Mouse (Mus musculus) kidney, adult 11 months (tissue): ENCODE results near the gene Tacc2.

Experiments
- DNase-seq: peaks from one replicate; pipeline ENCODE4 v3.0.0; 2022

The Tacc2 gene

DNA sequence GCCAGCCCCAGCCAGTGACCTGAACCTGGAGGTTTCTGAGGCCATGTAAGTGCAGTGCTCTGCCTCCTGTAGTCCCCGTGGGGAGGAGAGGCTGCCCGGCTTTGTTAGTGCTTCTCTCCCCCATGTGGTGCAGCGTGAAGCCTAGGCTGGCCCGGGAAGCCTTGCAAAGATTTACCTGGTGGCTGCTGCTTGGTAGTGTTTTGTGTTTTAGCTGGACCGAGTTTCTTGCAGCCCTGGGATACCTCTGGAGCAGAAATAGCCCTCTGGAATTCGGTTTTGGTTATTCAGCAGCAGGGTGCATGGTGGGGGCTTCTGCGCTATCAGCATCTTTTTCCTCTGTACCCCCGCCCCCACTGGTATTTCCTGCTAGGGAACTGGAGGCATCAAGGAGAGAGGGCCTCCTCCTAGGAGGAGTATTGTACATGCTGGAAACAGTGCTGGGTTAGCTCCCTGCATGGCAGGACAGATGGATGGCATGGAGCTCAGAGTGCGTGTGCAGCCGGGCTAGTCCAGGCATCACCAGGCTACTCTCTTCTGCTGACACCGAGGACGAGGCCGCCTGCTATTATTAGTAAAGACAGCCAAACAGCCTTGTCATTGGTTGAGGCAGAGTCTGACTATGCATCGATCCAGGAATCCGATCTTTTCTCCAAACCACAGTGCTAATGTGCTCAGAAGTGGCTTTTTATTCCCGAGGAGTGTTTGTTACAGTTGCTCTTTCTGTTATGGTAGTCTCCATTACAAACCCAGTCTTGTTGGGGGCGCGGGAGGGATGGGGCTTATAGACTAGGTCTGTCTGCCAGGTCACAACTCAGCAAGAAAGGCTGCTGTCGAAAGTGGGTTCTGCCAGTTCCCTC lies 115.9 kb downstream of the Tacc2 start:
- DNase-seq: no peak

DNA sequence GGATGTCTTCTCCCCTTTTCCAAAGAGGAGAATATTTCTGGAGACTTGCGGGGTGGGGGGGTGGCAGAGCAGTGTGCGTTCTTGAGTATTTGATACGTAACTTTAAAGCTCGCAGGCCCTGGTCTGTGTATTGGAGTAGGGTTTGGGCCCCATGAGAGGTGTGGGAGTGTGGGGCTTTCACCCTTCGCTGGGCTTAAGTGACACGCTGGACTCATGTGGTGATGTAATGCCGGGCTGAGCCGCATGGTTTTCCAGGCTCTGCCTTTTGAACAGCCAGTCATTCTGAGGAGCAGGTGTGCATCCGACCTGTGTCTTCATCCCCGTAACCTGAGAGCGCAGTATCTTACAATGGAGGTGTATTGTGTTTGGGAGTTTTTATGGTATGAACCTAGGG lies 116.6 kb downstream of the Tacc2 start:
- DNase-seq: no peak

DNA sequence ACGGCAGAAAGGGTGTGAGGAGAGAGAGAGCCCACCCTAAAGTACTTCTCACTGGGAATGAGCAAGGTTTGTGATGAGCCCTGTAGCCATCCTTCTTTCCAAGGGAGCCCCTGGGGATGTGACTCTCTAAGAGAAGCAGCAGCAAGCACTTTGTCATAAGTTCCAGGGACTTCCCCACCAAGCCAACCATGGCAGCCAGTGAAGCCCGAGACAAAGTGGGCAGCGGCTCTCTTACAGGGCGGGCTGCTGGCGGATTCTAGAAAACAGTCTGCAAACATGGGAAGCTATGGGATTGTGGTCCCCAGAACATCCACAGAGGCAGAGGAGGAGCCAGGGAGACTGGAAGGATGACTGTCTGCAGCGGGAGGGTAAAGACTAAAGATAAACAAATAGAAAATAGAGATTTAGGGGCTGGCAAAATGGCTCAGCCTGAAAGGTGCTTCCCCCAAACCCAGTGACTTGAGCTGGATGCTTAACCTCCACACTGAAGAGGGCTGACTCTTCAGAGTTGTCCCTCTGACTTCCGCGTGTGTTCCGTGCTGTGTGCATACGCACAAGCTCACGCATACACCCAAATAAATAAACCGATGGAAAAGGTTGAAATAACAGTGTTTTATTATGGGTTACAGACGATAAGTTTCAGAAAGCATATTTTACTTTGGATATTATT lies 118.6 kb downstream of the Tacc2 start:
- DNase-seq: no peak

DNA sequence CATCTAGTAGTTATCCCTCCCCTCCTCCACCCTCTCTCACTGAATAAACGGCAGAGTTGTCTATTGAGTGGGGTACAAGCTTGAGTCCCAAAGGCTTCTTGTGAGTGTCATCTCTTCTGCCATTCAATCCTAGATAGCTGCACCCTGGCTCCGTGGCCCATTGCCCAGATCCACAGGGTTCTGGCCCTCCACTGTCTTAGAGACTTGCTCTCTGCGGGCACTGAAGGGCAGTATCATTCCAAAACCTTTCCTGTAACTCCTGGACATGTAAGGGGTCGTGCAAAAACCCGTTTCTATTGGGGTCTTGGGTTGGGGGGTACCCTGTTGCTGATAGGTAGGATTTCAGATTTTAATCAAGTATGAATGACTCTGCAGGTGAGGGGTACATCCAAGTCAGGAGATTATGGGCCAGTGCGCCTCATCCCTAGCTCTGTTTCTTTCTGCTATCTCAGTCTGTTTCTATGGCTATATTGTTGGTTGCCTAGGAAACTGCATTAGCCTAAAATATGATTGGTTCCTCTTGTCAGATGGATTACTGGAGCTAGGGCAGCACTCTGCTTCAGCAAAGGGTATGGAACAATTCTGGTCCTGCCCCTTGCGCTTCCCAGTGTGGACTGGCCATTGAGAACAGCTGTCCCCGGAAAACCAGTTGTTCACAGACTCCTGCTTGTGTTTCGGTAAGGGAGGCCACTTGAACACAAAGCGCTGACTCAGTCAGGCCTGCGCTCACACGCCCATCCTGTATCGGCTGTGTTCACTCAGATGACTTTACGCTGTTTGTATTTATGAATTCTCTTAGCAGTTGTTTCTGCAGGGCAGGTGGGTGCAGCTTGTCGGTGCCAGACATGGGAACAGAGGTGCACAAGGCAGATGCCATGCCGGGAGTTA lies 119.4 kb downstream of the Tacc2 start:
- DNase-seq: no peak

DNA sequence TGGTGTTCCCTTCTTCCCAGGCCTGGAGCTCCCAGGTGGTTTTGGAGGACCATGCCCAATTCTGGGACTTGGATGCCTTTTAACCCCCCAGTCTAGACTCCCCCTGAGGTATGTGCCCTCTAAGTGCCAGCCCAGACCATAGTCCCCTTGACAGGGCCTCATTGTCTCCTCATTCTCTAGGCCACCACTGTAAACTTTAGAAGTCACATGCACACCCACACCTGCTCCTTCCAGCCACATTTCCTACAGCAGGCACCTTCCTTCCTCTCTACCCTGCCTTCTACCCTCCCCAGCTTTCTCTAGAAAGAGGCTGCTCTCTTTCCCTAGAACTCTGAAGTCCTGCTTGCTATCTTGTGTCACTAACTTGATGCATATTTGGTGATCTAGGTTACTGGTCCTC lies 121.2 kb downstream of the Tacc2 start:
- DNase-seq: no peak

DNA sequence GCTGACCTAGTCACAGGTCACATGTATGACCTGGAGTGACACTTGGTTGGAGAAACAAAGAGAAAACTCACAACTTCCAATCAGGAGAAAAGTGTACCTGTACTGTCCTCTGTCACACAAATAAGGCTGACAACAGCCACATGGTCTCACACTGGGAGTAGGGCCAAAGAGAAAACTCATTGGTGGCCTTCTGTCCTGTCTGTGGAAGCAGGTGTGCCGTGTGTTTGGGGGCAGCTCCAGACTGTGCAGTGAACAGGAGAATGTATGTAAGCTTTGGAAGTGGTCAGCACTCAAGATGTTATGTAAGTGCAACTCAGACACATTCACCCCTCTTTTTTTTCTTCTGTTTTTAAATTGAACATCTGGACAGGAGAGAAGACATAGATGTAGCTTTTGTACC lies 124.1 kb downstream of the Tacc2 start:
- no peak for DNase-seq

DNA sequence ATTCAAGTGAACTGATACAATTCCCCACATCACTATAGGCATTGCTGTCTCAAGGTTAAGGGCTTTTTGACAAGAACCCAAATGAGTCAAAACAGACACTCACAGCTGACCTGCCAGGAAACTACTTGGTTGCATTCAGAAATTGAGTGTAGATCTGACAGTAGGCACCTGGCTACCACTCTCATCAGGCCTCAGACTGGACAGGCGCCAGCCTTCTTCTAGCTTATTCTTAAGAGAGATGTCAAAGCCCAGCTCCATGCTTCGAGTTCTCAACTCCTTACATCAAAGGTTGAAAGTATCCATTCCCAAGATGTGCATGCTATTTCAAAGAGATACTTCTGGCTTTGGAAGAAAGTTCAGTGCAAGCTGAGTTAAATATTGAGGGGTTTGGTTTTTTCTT lies 128.0 kb downstream of the Tacc2 start:
- DNase-seq: no peak

DNA sequence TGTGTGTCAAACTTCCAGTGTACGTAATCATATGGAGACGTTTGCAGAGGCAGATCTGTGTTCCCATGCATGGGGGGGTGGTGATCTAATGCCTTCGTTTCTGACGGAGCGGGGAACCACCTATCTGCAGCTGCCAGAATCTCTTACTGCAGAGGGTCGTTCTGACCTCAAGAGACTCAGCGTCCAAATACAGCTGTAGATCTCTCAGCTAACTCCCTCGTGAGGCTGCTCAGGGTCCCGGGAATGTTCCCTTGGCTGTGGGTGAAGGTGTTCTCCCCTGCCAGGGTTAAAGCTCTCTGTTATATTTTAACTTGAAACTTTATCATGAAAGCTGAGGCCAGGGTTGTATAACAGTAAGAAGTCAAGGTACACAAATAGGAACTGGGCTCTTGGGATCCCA lies 131.7 kb downstream of the Tacc2 start:
- peak; percentile 73 for DNase-seq

GRCm38 (mm10) chr7:130709372-130710274 lies 132.4 kb downstream of the Tacc2 start:
- no peak for DNase-seq

GRCm38 (mm10) chr7:130711851-130712250 lies 134.6 kb downstream of the Tacc2 start:
- no peak for DNase-seq

DNA sequence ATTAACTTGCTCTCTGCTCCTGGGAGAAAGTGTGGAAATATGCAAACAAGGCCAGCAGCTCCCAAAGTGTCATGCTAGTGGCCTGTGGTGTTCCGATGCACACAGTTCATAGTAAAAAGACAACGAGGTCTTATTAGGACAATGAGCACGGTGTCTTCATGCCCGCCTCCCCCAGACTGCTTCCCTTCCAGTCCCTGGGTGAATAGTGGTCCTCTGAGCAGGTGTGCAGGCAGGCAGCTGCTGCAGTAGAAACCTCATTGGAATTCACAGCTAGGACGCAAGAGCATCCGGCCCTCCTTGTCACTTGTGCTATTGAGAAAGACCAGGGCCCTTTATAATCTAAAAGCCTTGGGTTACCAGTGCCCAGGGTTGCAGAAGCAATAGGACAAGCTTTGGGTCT lies 136.1 kb downstream of the Tacc2 start:
- DNase-seq: no peak

DNA sequence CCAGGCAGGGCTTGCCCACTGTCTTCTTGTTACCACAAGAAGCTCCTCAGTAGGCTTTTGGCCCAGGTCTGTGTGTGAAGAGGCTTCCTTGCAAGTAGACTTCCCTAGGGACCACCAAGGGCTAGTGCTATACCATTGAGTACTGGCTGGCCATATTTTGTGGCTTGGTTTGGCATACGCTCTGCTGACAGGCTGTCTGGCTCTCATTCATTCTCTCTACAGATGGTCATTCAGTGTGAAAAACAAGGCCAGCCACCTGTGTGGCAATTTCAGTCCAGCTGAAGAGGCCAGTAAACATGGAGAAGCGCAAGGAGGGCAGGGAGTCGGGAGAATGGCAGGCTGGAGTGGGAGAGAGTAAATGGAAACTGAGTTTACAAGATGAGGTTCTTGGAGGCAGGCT lies 138.2 kb downstream of the Tacc2 start:
- DNase-seq: no peak

- DNase-seq: no peak
Observed at GRCm38 (mm10) chr7:130716341-130716740, 139.1 kb downstream of the Tacc2 start.

GRCm38 (mm10) chr7:130716989-130717388 lies 139.8 kb downstream of the Tacc2 start:
- no peak for DNase-seq

- peak; percentile 38 for DNase-seq
Observed at GRCm38 (mm10) chr7:130719931-130720598, 142.8 kb downstream of the Tacc2 start.

- peak; percentile 75 for DNase-seq
Observed at GRCm38 (mm10) chr7:130720646-130721335, 143.6 kb downstream of the Tacc2 start.

DNA sequence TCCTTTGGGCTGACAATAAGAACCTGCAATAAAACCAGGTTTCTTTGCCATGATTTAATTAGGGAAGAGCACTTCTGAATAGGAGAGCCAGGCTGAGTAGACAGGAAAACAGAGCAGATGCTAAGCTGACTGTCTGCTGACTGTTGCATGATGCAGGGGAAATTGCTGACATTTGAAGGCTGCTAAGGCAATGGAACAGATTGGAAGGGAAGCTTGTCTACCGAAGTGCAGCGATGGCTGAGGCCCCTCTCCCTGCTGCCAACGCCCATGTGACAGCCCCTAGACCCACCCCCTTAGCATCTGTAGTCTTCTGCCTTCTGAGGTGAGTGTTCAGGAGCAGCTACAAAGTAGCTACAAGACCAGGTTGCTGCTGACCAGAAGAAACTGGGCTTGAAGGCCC lies 148.9 kb downstream of the Tacc2 start:
- no peak for DNase-seq

DNA sequence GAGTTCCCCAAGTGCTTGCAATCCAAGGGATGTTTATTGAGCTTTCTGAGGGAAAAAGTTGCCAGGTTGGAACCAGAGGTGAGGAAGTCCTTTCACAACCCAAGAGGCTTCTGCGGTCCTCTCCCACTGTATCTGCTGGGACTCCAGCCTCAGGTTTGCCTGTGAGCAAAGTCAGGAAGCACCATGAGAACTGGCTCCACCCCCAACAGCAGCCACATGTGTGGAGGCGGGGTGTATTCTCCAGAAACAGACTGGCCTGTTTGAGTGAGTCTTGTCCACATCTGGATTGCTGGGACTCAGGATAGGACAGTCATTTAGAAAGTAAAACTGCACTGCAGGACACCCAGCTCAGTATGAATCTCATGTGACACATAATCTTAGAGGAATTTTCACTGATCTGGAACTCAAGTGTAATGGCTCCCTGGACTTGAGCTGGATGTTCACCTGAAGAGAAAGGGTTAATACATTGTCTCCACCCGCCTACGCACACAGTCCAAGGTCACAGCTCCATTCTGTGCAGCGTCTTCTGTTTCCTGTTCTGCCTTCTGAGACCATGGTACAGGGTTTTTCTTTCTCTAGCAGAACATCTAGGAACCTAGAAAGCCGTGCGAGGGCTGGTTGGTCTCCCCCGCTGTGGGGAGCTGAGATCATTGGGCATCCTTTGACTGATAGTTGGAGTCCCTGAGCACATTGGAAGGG lies 149.6 kb downstream of the Tacc2 start:
- DNase-seq: no peak

- no peak for DNase-seq
Observed at GRCm38 (mm10) chr7:130727560-130727959, 150.3 kb downstream of the Tacc2 start.

DNA sequence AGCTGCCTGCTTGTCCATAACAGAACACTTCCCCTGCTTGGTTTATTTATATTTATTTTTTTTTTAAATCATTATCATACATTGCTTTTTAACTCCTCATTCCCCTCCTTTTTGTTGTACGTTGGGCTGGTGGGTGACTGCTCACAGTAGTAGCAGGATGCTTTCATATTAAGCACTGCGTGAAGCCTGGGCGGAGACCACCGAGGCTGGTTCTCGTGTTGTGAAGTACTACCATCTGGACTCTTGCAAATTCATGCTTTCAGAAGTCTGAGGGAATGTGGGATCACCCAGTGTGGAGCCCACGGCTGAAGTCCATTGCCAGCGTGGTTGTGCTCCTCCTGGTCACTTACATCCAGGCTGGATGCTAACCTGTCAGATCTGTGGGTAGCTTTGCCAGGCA lies 154.6 kb downstream of the Tacc2 start:
- DNase-seq: no peak

- peak; percentile 74 for DNase-seq
Observed at GRCm38 (mm10) chr7:130732908-130733307, 155.7 kb downstream of the Tacc2 start.
